Comparison of ENCODE assay signal across 20 mouse cellular contexts in genomic region chr17:78752938-78753655, GRCm38 (mm10).
"Had no signal": no experiment of that assay in that cellular context is flagged by ENCODE, and none has a peak within 500 bp of the region (broad histone marks: within the 10 kb centered on the region; RNA-seq: fewer than 3 reads in every experiment).

No protein-coding gene starts in this region.

- H3K4me3 ChIP-seq: kidney, embryonic 15.5 days; left cerebral cortex, adult 2 months; liver, embryonic 13.5 days; megakaryocyte, embryonic 14.5 days; midbrain, embryonic 10.5 days; neural tube, embryonic 12.5 days; neural tube, embryonic 15.5 days had no signal

- DNase-seq: kidney, adult 8-10 months; kidney, postnatal 10 days; kidney, postnatal 36 days; layer of hippocampus, postnatal 36 days; liver, embryonic 13.5 days; lung, adult 2 months; midbrain, embryonic 14.5 days; retina, postnatal 1 day; right cerebral cortex, postnatal 25 days; spleen, adult 18-20 months; thymus, adult 2 months; thymus, postnatal 25 days had no signal

- H3K27me3 ChIP-seq: kidney, embryonic 15.5 days; liver, embryonic 13.5 days; megakaryocyte, embryonic 14.5 days; neural tube, embryonic 12.5 days; neural tube, embryonic 15.5 days had no signal

- H3K9ac ChIP-seq: kidney, embryonic 15.5 days; liver, embryonic 13.5 days; neural tube, embryonic 12.5 days; neural tube, embryonic 15.5 days had no signal

- H3K9me3 ChIP-seq: kidney, embryonic 15.5 days; liver, embryonic 13.5 days; megakaryocyte, embryonic 14.5 days; midbrain, embryonic 10.5 days; neural tube, embryonic 12.5 days; neural tube, embryonic 15.5 days had no signal

- ATAC-seq: lung, postnatal 0 days had no signal

- H3K4me1 ChIP-seq: kidney, embryonic 15.5 days; liver, embryonic 13.5 days; megakaryocyte, embryonic 14.5 days; neural tube, embryonic 12.5 days; neural tube, embryonic 15.5 days had no signal

- H3K27ac ChIP-seq: kidney, embryonic 15.5 days; left cerebral cortex, adult 2 months; liver, embryonic 13.5 days; midbrain, embryonic 10.5 days; neural tube, embryonic 12.5 days; neural tube, embryonic 15.5 days; stomach, postnatal 0 days had no signal

- H3K4me2 ChIP-seq: kidney, embryonic 15.5 days; liver, embryonic 13.5 days; neural tube, embryonic 12.5 days; neural tube, embryonic 15.5 days had no signal
